Mouse (Mus musculus) ES-E14 (cell line): ENCODE data around the gene Phldb1. TPM values are rescaled to one million over a fixed set of nuclear protein-coding genes. Genes with fewer than 3 reads are reported as not detected.

Source experiments
- DNase-seq: peaks from one replicate; pipeline ENCODE4 v3.0.0-alpha.2; 2013; ENCODE audit warnings: low read depth, low spot score
- H3K27ac ChIP-seq: 2 replicates; pipeline ENCODE4 v1.5.1; 2012; ENCODE audit warnings: low read depth, mild to moderate bottlenecking, low read length, moderate library complexity, mixed read lengths; ENCODE audit not compliant: poor library complexity, insufficient read depth, severe bottlenecking
- H3K36me3 ChIP-seq: 2 replicates; pipeline ENCODE4 v1.6.1; 2012; ENCODE audit warnings: mild to moderate bottlenecking, low read length, moderate library complexity, mixed read lengths; ENCODE audit not compliant: control insufficient read depth, poor library complexity, insufficient read depth, severe bottlenecking
- H3K4me1 ChIP-seq, 2 experiments: fragments of 150-350 bp in 1 of 2; sonication (generic) in 1 of 2; 2 replicates each; pipeline ENCODE4 v1.6.1; 2012; ENCODE audit warnings: low read length in 2 of 2, mild to moderate bottlenecking in 1 of 2, mixed read lengths in 1 of 2; ENCODE audit not compliant: control insufficient read depth in 2 of 2, insufficient read depth in 2 of 2, poor library complexity in 1 of 2
- H3K4me3 ChIP-seq, 2 experiments: fragments of 150-350 bp in 1 of 2; sonication (generic) in 1 of 2; 2 replicates each; pipeline ENCODE4 v1.5.1; 2012; ENCODE audit warnings: low read length in 2 of 2, low read depth in 1 of 2, mild to moderate bottlenecking in 1 of 2, mixed read lengths in 1 of 2; ENCODE audit not compliant: insufficient read depth in 1 of 2, poor library complexity in 1 of 2, severe bottlenecking in 1 of 2
- H3K9ac ChIP-seq: 2 replicates; pipeline ENCODE4 v1.6.1; 2012; ENCODE audit warnings: low read depth, mild to moderate bottlenecking, low read length, mixed read lengths; ENCODE audit not compliant: poor library complexity, insufficient read depth, severe bottlenecking
- H3K9me3 ChIP-seq: fragments of 150-350 bp; sonication (generic); 2 replicates; pipeline ENCODE4 v1.6.1; 2012; ENCODE audit warnings: low read depth, mild to moderate bottlenecking, low read length; ENCODE audit not compliant: control insufficient read depth, insufficient read depth
- CHD2 ChIP-seq: IDR thresholded peaks from 2 replicates; pipeline ENCODE4 v1.6.1; 2014; ENCODE audit warnings: mild to moderate bottlenecking, low read depth, low read length, inconsistent platforms
- HCFC1 ChIP-seq: IDR thresholded peaks from 2 replicates; pipeline ENCODE4 v1.6.1; 2012; ENCODE audit warnings: low read length, inconsistent platforms, borderline replicate concordance; ENCODE audit not compliant: insufficient read depth
- MAFK ChIP-seq: IDR thresholded peaks from 2 replicates; pipeline ENCODE4 v1.6.1; 2014; ENCODE audit warnings: mild to moderate bottlenecking, low read depth, low read length, inconsistent platforms; ENCODE audit not compliant: insufficient read depth
- ZC3H11A ChIP-seq: IDR thresholded peaks from 2 replicates; pipeline ENCODE4 v1.6.1; 2012; ENCODE audit warnings: low read depth, mild to moderate bottlenecking, inconsistent platforms, low read length, borderline replicate concordance
- ZNF384 ChIP-seq: IDR thresholded peaks from 2 replicates; pipeline ENCODE4 v1.6.1; 2012; ENCODE audit warnings: low read depth, low read length, inconsistent platforms
- in situ Hi-C, 2 experiments: fragments of 600-800 bp; cut with MboI; formaldehyde crosslinking; loops; one replicate each; pipeline ENCODE4 v1.15.1; 2025; ENCODE audit warnings: low sequenced_read_pairs in 2 of 2, inconsistent platforms in 1 of 2; ENCODE audit not compliant: unreplicated experiment in 2 of 2
- total RNA-seq: library from RNA; depleted of rRNA; stranded (reverse); fragments of 300-350 nt; gene quantifications from 2 replicates; pipeline ENCODE4 v1.2.3, GENCODE M21; 2012

The Phldb1 gene
- total RNA-seq, 1 experiment = 44.0 TPM

GRCm38 (mm10) chr9:44645924-44646323 lies 89.1 kb downstream of the Phldb1 start:
- DNase-seq = no peak
- Histone ChIP-seq H3K9me3 (no peaks in the 10 kb centered on the region), H3K36me3 (no peaks in the 10 kb centered on the region), H3K4me3 (peak overlapping the region in 1 of 2 experiments; percentile 17; a peak in 1 of 4 replicates), H3K9ac (0 out of 2 replicates have a peak overlapping the region, but pooled peaks have one; percentile 19), H3K27ac (no peak overlapping the region), H3K4me1 (peaks cover 0 to 7% of the 10 kb centered on the region in 2 experiments; a peak in 2 of 4 replicates)
- TF ChIP-seq ZC3H11A (no peak), MAFK (no peak), HCFC1 (no peak), CHD2 (no peak), ZNF384 (no peak)
- in situ Hi-C loops = no loop called here

GRCm38 (mm10) chr9:44645481-44645880 lies 89.5 kb downstream of the Phldb1 start:
- Histone ChIP-seq H3K36me3 (no peaks in the 10 kb centered on the region), H3K9ac (no peak overlapping the region), H3K27ac (no peak overlapping the region), H3K4me3 (no peak overlapping the region), H3K4me1 (peaks cover 0 to 7% of the 10 kb centered on the region in 2 experiments; a peak in 2 of 4 replicates), H3K9me3 (no peaks in the 10 kb centered on the region)
- no peak for DNase-seq
- TF ChIP-seq HCFC1 = no peak
- in situ Hi-C loops = no loop called here

GRCm38 (mm10) chr9:44644186-44644585 lies 90.8 kb downstream of the Phldb1 start:
- in situ Hi-C loops = no loop called here
- no peaks in the 10 kb centered on the region for H3K9me3 ChIP-seq
- no peak for DNase-seq
- peaks cover 0 to 7% of the 10 kb centered on the region in 2 experiments; a peak in 2 of 4 replicates for H3K4me1 ChIP-seq
- H3K36me3 ChIP-seq = no peaks in the 10 kb centered on the region; the same call in 1 of the 2 replicates
- H3K27ac ChIP-seq = no peak overlapping the region
- TF ChIP-seq CHD2 (no peak), MAFK (no peak)
- no peak overlapping the region for H3K9ac ChIP-seq
- no peak overlapping the region for H3K4me3 ChIP-seq

- H3K9me3 ChIP-seq = no peaks in the 10 kb centered on the region
- H3K4me3 ChIP-seq = no peak overlapping the region
- in situ Hi-C loops = no loop called here
- DNase-seq = no peak
- TF ChIP-seq HCFC1 (no peak), ZNF384 (no peak), MAFK (no peak), ZC3H11A (no peak), CHD2 (no peak)
- no peak overlapping the region for H3K27ac ChIP-seq
- peaks cover 0 to 7% of the 10 kb centered on the region in 2 experiments; a peak in 3 of 4 replicates for H3K4me1 ChIP-seq
- peaks cover 4% of the 10 kb centered on the region for H3K36me3 ChIP-seq
- H3K9ac ChIP-seq = no peak overlapping the region
Measured at GRCm38 (mm10) chr9:44643103-44643502, 91.9 kb downstream of the Phldb1 start.

- Histone ChIP-seq H3K9ac (no peak overlapping the region), H3K36me3 (peaks cover 12% of the 10 kb centered on the region)
Measured at GRCm38 (mm10) chr9:44641616-44642015, 93.4 kb downstream of the Phldb1 start.

More at GRCm38 (mm10) chr9:44641616-44642015, 93.4 kb downstream of the Phldb1 start:
- H3K4me3 ChIP-seq = no peak overlapping the region
- DNase-seq = no peak
- TF ChIP-seq ZC3H11A (no peak), MAFK (no peak), ZNF384 (no peak), HCFC1 (no peak), CHD2 (no peak)
- H3K4me1 ChIP-seq = peaks cover 0 to 7% of the 10 kb centered on the region in 2 experiments; a peak in 3 of 4 replicates
- no peak overlapping the region for H3K27ac ChIP-seq
- H3K9me3 ChIP-seq = no peaks in the 10 kb centered on the region
- in situ Hi-C loops = no loop called here
